Mouse (Mus musculus) B cell, adult 2 months (primary cell): Measurements from ENCODE around the gene Plod1.

Experiments
- DNase-seq, 2 experiments: peaks; one replicate each; pipeline ENCODE4 v3.0.0; 2022

Gene Plod1

DNA sequence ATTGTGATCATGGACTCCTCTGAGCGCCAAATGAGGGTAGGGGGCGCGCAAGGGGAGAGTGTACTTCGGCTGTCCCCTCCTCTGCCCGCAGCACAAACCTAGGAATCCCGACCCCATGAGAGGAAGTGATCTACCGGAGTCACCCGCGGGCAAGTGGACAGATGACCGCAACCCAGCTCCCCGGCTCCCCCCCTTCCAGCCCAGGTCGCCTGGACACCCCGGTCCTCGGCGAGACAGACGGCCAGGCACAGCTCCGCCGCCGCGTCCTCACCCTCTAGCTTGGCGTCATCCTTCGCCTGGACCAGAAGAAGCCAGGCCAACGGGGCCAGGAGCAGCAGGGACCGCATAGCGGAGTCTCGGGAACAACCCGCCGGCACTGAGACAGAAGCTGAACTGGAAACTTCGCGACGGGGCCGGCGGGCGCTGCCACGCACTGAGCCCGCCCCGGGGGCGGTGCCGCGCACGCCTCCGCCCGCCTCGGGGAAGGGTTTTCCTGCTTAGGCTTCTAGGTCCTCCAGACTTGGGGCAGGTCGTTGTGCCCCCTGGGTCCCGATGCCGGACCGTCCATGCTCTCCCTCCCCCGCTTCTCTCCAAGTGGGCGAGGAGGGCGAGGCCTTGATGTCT, at the start of gene Plod1:
Plod1 (minus strand) TSS at position 437 of the 624 bp plus-strand sequence.
- DNase-seq = peak; percentile 75

DNA sequence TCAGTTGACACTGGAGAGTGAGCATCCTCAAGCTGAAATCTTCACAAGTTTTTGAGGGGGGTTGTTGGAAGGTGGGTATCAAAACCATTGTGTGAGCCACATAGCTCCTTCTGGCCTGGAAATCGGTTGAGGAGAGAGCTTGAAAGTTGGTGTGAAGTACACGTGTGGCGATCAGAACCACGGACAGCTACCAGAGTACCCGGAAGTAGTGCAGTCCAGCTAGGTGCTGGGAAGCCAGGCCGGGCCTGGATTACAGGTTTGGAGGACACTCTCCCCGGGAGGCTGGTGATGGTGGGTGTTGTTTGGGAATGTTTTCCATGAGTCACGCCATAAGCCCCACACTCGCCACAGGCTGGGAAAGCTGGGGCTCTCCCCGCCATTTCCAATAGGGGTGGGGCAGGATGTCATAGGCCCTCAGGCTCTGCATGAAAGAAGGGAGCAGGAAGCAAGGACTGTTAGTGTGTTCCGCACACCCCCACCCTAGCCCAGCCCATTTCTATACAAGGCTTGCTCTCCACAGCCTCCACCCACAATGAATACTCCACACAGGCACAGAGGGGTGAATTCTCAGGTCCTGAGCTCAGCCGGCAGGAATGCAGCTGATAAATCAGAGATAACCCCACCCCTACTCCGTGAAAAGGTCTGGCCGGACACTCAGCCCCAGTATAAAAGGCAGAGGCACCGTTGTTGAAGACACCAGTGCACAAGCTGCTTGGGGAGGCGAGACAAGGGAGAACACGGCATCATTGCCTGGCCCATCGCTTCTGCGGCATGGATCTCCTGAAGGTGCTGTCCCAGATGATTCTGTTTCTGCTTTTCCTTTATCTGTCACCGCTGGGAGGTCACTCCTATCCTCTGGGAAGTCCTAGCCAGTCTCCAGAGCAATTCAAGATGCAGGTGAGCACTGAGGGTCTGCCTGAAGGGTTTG, 48.9 kb upstream of the Plod1 start, which contains the start of gene Nppb:
Nppb (plus strand) TSS at position 584 of the 928 bp plus-strand sequence.
- DNase-seq = peak in 1 of 2 experiments; percentile 8

DNA sequence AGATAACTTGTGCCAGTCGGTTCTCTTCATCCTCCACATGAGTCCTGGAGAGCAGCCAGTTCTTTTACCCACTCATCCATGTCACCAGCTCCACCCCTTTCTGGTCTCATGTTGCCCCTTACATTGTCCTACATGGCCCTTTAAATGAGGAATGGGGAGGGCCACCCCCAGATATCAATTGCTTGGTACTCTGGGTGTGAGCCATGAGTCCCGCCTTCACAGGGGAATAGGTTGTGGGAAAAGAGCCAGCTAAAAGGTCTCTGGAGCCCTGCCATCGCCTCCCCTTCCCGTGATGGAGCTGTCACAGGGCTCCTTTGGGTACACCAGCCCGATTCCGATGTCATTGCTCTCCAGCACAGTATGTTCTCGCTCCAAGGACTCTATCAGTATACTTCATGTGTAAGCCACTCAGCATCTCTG, 42.9 kb upstream of the Plod1 start:
- no peak for DNase-seq

DNA sequence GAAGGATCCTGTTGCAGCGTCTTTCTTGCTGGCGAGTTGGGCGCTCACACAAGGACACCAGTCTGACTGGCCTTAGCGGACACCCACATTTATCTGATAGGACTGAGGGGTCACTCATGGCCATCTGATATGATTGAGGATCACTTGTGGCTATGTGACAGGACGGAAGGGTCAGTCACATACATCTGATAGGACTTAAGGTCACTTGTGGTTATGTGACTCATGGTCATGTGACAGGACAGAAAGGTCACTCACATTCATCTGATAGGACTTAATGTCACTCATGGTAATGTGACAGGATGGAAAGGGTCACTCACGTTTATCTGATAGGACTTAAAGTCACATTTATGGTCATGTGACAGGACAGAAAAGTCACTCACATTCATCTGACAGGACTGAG, 41.8 kb upstream of the Plod1 start:
- DNase-seq = no peak

DNA sequence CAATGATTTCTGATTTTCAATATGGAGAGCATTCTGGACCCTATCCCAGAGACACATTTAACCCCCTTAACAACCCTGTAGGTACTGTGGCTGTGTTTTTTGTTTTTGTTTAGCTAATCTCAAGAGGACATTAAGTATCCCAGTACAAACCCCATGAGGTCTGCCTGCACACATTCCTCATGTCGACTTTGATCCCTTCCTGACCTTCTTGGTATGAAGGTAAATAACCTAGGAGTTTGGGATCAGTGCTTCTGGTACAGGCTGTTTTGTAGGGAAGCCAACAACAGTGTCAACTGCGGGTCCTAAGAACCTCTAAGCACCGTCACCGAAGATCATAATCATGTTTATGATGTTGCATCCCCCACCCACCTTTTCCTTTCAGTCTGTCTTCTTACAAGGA, 41.2 kb upstream of the Plod1 start:
- no peak for DNase-seq

DNA sequence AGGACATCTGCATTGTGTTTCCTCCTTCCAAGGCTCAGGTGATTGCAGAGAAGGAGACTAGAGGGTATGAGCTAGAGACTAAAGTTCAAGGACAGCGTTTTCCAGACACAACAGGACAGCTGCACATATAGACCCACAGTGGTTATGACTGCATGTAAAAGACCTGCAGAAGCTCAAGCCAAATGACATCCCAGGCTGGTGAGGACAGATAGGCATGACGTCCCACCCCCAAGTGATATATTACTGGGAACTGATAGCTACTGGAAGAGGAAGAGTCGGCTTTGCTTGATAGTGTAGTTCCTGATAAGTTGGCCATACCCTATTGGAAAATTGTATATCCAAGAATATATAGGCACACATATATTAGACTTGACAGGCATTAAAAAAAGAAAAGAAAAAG, 39.7 kb upstream of the Plod1 start:
- DNase-seq = no peak

DNA sequence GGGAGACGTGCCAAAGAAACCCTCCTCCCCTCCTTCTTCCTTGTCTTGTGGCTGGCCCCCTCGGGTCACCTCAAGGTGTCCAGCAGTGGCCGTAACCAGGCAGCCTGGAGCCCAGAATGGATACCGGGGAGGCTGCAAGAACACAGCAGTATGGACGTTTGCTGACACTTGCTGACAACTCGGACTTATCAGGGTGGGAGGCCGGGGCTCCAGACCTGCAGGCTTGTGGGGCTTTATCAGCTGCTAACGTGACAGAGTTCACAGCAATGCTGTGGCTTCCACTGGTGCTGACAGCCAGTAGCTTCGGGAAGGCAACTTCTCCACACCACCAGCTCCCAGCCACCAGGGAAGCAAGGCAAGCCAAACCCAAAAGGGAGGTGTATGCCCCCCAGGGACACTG, 32.8 kb upstream of the Plod1 start:
- DNase-seq = no peak

DNA sequence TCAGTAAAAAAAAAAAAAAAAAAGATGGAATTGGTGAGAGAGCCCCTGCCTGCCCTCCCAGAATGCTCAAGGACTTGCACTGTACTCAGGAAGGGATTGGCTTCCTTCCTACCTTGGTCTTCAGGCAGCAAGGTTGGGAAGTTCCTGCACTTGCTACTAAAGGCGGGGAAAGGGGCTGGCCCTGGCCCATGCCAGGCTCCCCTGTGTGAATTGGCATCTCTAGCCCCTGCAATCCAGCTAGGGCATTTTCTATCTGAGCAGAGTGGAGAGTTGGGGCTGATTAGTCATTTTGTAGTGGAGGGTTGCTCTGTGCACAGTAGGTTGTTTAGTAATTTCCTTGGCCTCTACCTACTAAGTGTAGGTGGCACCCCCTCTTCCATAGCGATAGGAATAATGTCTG, 32.2 kb upstream of the Plod1 start:
- no peak for DNase-seq

DNA sequence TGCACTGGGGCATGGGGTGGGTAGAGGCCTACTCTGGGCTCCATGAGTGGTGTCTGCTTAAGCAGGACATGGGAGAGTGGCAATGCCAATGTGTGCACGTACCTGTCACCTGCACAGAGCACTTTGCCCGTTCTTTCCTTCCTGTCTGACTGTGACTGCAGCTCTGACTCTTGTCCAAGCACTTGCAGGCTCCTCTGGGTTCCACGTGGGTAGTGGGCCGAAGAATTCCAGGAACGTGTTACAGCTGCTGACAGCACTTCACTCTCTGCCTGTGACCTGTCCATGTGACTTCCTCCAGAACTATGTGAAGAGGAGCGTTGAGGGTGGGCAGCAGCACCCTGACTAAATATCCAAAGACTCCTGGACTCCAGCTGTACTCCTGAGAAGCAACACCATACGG, 29.1 kb upstream of the Plod1 start:
- no peak for DNase-seq

DNA sequence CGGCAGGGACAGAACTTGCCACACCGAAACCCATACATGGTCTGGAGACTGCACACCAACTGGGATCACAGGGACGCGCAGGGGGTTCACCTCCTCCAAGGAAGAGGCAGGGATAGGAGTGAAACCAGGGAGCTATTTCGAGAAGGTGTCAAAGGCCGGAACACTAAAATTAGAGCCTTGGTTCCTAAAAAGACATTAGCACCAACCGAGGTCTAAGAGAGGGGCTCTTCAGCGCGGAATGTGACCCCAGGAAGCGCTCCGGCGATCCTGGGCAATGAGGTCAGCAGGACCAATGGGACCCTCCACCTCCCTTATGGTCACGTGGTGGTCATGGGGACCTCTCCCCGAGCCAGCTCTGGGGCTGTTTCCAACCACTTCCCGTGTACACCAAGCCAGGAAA, 27.1 kb upstream of the Plod1 start:
- no peak for DNase-seq

DNA sequence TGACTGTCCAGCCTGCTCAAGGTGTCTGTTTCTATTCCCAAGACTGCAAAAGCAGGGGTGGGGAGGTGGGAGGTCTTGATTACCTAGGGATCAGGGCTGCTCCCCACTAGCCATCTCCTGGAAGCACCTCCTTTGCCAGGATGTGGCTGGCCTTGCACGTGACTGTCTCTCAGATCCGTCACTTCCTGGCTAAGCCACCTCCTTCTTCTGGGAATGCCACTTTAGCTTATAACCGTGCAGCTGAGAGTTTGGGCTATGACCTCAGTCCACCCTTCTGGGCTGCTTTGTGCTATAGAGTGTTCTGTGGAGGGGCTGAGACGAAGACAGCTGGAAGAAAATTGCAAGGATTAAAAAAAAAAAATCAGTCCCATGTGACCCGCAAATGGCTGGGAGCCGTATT, 26.2 kb upstream of the Plod1 start:
- DNase-seq = no peak

DNA sequence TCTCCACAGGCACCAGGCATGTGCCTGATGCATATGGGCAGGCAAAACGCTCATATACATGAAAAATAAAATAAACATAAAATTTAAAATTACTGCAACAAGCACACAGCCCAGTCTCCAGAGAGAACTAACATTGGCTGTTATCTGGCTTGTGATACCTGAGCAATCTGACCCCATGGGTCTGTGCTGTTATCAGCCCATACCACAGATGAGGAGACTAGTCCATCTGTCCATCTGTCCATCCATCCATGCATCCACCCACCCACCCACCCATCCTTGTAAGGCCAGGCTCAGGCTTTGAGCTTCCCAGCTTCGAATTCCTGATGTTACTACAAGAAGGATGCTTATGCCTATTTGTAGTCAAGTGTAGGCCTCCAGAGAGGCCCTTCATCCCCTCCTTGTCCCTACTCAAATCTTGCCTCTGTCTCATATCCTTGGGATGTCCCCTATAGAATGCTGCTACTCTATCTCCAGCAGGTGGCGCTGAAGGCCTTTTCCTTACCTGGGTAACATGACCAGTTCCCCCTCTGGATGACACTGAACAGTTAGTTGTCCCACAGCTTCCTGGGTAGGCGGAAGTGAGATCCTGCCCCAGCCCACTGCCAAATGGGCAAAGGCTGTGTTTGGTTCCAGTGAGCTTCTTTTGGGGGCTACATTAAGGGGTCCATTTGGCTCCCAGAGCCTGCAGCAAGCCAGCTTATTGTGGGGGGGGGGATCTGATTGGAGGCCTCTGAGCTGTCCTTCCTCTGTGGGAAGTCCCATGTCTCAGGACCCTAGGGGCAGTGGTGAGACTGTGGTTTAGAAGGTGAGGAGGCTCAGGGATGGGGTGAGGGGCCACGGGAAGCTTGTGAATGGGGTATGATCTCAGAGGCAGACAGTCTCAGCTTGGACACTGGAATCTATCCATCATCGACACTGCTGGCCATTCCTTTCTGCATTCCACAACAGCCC, 23.6 kb upstream of the Plod1 start:
- DNase-seq = peak; percentile 55 to 60

DNA sequence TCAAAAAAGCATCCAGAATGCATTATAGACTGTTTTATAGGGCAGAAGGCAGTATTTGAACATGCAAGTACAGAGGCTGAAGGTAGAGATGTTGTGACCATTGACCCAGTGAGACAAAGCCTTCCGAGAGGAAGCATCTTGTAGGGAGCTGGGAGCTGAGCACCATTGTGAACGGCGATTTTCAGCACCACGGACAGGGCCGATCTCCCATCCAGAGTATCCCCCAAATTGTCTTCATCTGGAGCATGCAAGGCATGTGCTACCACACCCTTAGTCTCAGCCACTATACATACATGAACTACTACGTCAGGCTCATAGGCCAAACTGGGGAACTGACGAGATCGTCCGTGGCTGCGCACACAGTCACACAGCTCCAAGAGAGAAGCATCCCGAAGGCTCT, 20.6 kb upstream of the Plod1 start:
- DNase-seq = no peak

DNA sequence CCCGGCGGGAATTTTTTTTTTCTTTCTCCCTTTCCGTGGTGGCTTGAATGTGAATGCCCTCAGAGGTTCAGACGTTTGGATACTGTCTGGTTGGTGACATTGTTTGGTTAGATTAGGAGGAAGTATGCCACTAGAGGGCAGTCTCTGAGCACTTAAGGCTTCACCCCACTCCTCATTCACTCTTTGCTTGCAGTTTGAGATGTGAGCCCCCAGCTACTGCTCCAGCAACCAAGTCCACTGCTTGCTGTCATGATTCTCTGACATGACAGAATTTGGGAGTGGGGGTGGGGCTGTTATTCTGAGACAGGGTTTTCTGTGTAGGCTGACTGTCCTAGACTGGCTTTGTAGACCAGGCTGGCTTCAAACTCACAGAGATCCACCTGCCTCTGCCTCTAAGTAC, 17.0 kb upstream of the Plod1 start:
- DNase-seq = peak; percentile 39 to 49

DNA sequence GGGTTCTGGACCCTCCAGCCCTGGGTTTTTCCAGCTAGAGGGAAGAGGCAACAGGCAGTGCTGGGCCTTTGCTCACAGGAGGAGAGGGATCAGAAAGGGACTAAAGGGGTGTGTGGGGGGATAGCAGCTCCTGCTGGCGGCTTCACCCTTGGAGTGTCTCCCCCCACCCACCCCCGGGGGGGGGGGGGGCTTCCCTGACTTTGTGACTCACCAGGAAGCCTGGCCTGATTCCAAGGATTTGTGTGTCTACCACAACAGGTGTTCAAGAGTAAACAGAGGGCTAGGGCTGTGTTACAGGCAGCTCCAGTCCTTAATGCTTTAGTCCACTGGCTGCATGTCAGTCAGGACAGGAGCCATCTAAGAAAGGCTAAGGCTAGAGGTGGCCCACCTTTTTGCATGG, 10.9 kb upstream of the Plod1 start:
- no peak for DNase-seq

DNA sequence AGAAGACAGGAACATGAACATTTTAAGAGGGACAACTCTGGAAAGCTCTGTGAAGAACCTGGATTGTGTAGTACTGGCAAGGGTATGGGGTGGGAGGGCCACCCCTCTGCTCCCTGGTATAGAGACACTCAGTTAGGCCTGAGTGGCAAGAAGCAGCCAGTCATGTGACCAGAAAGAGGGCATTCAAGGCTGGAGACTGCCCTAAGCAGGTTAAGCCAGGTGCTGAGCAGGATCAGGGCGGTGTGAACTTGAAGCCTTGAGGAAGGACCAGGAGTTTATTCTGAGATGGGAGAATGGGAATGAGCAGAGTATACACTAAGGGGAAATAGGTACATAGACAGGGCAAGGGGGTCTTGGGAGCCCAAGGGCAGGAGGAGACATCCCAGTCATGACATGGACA, 6.4 kb upstream of the Plod1 start:
- no peak for DNase-seq

DNA sequence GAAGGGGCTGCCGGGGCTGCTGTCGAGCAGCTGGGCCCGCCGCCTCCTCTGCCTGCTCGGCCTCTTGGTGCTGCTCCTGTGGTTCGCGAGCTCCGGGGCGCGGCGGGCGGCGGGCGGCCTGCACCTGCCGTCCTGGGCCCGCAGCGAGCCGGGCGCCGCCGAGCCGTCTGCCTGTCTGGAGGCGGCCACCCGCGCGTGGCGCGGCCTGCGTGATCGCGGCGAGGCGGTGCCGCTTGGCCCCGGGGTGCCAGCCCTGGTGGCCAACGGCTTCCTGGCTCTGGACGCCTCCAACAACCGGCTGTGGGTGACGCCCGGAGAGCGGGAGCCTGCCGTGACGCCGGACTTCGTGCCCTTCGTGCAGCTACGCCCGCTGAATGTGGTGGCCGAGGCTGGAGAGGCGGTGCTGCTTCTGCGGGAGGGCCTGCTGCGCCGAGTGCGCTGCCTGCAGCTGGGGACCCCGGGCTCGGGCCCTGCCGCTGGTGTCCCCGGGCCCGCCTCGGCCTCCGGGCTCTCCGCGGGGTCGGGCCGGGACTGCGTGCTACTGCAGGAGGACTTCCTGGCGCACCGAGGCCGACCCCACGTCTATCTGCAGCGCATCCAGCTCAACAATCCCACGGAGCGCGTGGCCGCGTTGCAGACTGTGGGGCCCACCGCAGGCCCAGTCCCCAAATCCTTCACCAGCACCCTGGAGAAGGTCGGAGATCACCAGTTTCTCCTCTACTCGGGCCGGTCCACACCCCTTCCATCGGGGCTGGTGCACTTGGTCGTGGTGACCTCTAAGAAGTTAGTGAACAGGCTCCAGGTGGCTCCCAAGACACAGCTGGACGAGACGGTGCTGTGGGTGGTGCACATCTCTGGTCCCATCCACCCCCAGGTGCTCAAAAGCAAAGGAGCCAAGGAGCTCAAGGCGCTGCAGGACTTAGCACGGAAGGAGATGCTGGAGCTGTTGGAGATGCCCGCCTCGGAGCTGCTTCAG, 4.8 kb upstream of the Plod1 start:
- no peak for DNase-seq

DNA sequence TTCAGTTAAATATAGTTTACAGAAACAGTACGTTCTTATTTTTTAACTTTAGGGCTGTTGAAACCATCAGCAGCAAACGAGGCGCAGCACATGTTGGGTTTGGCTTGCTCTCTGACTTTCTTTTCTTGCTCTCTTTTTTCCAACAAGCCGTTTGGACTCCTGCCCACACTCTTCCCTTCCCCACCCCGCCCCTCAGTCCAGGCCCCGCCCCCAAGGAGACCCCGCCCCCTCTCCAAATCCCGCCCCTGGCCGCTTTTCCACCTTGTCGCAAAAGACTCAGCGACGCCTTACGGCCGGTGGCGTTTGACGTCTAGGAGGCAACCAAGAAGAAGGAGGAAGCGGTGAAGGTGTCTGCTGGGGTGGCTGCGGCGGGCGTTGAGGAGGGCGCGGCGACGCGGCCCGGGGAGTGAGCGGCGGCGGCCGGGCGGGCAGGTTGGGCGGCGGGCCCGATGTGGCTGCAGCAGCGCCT, 4.0 kb upstream of the Plod1 start, which contains the start of gene 2510039O18Rik:
2510039O18Rik (plus strand) TSS at position 320 of the 469 bp plus-strand sequence.
- peak; percentile 81 to 82 for DNase-seq

DNA sequence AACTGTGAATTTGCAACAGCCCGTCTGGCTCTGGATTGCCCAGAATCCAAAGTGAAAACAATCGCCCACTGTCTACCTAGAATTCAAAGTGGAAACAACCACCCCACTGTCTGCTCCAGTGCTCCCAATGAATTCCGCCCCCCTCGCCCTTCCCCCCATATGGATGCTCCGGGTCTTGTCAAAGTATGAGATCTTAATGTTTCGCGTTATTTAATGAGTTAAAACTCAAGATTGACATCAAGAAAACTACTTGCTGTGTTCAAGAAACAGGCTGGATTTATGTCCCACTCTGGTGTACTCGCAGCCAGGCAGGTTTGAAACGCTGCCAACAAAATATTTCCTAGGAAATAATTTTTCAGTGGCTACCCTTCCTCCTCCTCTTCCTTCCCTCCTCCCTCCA, 3.5 kb upstream of the Plod1 start:
- DNase-seq = no peak

DNA sequence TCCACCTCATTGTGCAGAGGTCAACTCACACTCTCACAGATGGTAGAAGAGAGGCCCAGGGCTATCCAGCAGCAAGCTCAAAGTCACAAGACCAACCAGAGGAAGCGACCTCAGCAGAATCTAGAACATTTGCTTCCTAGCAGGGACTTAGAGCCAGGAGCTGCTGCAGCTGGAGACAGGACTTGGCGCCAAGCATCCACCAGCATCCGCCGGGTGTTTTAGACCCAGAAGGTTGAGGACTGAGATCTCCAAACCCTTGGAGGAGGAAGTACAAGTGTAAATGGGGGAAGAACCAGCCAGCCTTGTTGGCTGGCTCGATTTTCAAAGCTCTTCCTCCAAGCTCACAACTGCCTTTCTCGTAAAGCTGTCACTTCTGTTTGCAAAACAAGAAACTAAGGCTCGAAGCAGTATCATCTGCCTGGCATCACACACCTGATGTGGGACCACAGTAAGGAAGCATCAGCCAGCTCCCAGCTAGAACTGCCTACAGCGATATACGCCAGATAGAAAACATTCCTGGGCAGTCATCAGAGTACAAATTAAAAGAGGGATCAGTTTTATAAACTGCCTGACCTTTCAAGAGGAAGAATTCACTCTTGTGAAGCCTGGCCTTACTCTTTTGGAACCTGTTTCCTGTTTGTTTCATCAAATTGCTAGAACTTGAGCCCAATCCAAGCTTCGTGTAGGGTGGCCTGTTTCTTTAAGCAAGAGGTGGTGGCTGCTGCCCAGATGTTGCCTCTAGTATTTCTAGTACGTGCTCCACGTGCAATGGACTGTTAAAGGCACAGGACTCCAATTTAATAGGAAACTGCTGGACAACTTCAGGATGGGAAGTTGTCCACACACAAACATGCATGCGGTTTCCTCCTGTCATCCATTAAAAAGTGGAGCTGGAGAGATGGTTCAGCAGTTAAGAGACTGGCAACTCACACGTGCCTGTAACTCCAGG, 1.9 kb upstream of the Plod1 start:
- no peak for DNase-seq
